Mouse (Mus musculus) liver, adult 2 months (tissue): ENCODE measurements at regions not wholly inside any gene's neighbourhood (a gene's known extent, or its start where the extent isn't known, plus 50 kb on each side); places are given as distances from the start of the nearest gene placed in this dataset.

Source experiments
- CTCF ChIP-seq: fragments of 200-500 bp; IDR thresholded peaks from 2 replicates; pipeline ENCODE4 v1.5.1; 2011; ENCODE audit warnings: low read depth, low read length, control low read depth
- POLR2A ChIP-seq: fragments of 200-500 bp; IDR thresholded peaks from 2 replicates; pipeline ENCODE4 v1.6.1; 2011; ENCODE audit warnings: low read length, control low read depth; ENCODE audit not compliant: insufficient read depth; ENCODE audit errors: extremely low read depth

GRCm38 (mm10) chr16:76447033-76447432 lies 73.4 kb upstream of the Nrip1 start:
- TF ChIP-seq CTCF = no peak
- no peak for TF ChIP-seq POLR2A
